Mouse (Mus musculus) midbrain, embryonic 13.5 days (tissue): Measurements from ENCODE around the gene Nr2f2. TPM values are rescaled to one million over a fixed set of nuclear protein-coding genes. Genes with fewer than 3 reads are reported as not detected.

Source experiments
- ATAC-seq: fragments of 200-750 bp; cut with Nextera tagmentation; 2 replicates; pipeline ENCODE4 v1.8.0; 2017; ENCODE audit warnings: mild to moderate bottlenecking, moderate TSS enrichment, moderate library complexity
- H3K27ac ChIP-seq: fragments of 300-500 bp; sonication (generic); 2 replicates; pipeline ENCODE4 v1.5.1; 2015; ENCODE audit warnings: inconsistent platforms, mild to moderate bottlenecking, moderate library complexity
- H3K27me3 ChIP-seq: fragments of 300-500 bp; sonication (generic); 2 replicates; pipeline ENCODE4 v1.6.1; 2015; ENCODE audit warnings: mild to moderate bottlenecking, inconsistent platforms
- H3K36me3 ChIP-seq: fragments of 300-500 bp; sonication (generic); 2 replicates; pipeline ENCODE4 v1.6.1; 2015; ENCODE audit warnings: mild to moderate bottlenecking, inconsistent platforms
- H3K4me1 ChIP-seq: fragments of 300-500 bp; sonication (generic); replicated peaks from 2 replicates; pipeline ENCODE4 v1.6.1; 2015; ENCODE audit warnings: inconsistent platforms
- H3K4me2 ChIP-seq: fragments of 300-500 bp; sonication (generic); replicated peaks from 2 replicates; pipeline ENCODE4 v1.6.1; 2015; ENCODE audit warnings: moderate library complexity, mild to moderate bottlenecking, inconsistent platforms
- H3K4me3 ChIP-seq: fragments of 300-500 bp; sonication (generic); replicated peaks from 2 replicates; pipeline ENCODE4 v1.5.1; 2015; ENCODE audit warnings: mild to moderate bottlenecking, inconsistent platforms
- H3K9ac ChIP-seq: fragments of 300-500 bp; sonication (generic); replicated peaks from 2 replicates; pipeline ENCODE4 v1.6.1; 2015; ENCODE audit warnings: mild to moderate bottlenecking, inconsistent platforms
- H3K9me3 ChIP-seq: fragments of 300-500 bp; sonication (generic); 2 replicates; pipeline ENCODE4 v1.6.1; 2016; ENCODE audit warnings: mild to moderate bottlenecking, inconsistent platforms
- WGBS: fragments of 180-500 bp; shearing (Covaris S2); methylation state at CpG from one replicate; pipeline ENCODE4 v1.1.7; 2015; 5-methylcytosine and 5-hydroxymethylcytosine counted together
- polyA plus RNA-seq: library from polyadenylated mRNA; unstranded; fragments of >200 nt; fragmentation: Nextera tagmentation; extraction: Ambion mirVana; gene quantifications from 2 replicates; pipeline ENCODE4 v1.2.1, GENCODE M21; 2015

Gene Nr2f2
- polyA plus RNA-seq, 1 experiment from 2014 or later = 143 TPM

- H3K27me3 ChIP-seq = peaks cover 96% of the 10 kb centered on the region
- 9% methylated on average over 7 of the region's 7 CpGs for WGBS
- H3K4me3 ChIP-seq = peak overlapping the region; percentile 27
- H3K4me2 ChIP-seq = peak overlapping the region; percentile 60
- no peak for ATAC-seq
- no peaks in the 10 kb centered on the region for H3K36me3 ChIP-seq
- H3K9me3 ChIP-seq = no peaks in the 10 kb centered on the region
- H3K4me1 ChIP-seq = peaks cover 54% of the 10 kb centered on the region
- peak overlapping the region; percentile 81 for H3K27ac ChIP-seq
- peak overlapping the region; percentile 26 for H3K9ac ChIP-seq
These were observed 31.1 kb downstream of the Nr2f2 start for GRCm38 (mm10) chr7:70335411-70335810.

- peak overlapping the region; percentile 60 for H3K4me2 ChIP-seq
- H3K36me3 ChIP-seq = no peaks in the 10 kb centered on the region
- peak; percentile 68 for ATAC-seq
- peak overlapping the region; percentile 27 for H3K4me3 ChIP-seq
- under 1% methylated on average over 17 of the region's 17 CpGs for WGBS
- peak overlapping the region; percentile 81 for H3K27ac ChIP-seq
- H3K9ac ChIP-seq = peak overlapping the region; percentile 26
- peaks cover 95% of the 10 kb centered on the region for H3K27me3 ChIP-seq
- H3K9me3 ChIP-seq = no peaks in the 10 kb centered on the region
- peaks cover 53% of the 10 kb centered on the region for H3K4me1 ChIP-seq
These were observed 31.7 kb downstream of the Nr2f2 start for GRCm38 (mm10) chr7:70334836-70335235.

DNA sequence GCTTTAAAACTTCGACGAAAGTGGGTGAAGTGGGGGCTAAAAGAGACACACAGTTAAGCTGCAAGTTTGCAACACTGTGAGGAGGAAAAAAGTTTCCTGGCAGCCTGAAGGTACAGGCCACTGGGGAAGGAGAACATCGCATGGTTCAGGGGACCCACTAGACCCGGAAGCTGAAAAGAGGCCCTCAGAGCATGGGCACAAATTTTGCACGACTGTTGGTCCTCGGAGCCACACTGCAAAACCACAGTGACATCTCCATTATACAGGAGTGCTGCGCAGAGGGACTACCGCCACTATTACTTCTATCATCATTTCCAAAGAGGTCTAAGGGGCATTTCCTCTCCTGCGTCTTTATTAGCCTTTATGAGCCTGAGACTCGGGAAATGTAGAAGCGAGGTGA is 32.7 kb downstream of the Nr2f2 start:
- Histone ChIP-seq H3K36me3 (no peaks in the 10 kb centered on the region), H3K4me3 (peak overlapping the region; percentile 14), H3K9ac (peak overlapping the region; percentile 52), H3K27me3 (peaks cover 95% of the 10 kb centered on the region), H3K9me3 (no peaks in the 10 kb centered on the region), H3K4me1 (peaks cover 50% of the 10 kb centered on the region), H3K4me2 (peak overlapping the region; percentile 60), H3K27ac (peak overlapping the region; percentile 81)
- no peak for ATAC-seq
- WGBS = 5% methylated on average over 11 of the region's 11 CpGs

DNA sequence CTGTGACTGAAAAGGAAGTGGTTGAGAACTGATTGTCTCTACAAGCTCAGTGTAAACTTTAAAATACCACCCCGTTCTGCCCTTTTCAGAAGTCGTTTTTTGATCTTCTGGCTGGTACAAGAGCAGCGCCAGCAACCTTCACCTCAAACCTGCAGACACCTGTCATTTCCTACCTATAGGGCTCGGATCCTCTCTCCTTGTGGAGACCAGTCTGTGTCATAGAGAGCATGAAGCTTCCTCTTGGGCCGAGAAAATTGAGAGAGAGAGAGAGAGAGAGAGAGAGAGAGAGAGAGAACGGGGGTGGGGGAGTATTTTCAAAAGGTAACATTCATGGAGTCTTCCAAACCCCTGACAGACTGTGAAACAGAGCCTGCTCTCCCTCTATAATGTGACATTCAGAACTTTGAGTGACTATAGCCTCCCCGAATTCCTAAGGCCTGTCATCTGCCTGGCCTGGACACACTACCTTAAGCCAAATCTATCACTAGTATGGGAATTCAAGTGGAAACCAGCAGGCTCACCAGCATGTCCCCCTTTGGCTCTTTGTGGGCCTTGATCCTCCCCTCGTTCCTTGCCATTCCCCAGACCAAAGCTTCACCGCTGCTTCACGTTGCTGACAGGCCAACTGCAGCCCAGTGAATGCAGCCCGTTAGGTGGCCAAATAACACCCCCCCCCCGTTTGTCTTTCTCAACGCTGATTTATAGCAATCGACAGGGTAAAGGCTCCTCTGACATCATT is 33.4 kb downstream of the Nr2f2 start:
- ATAC-seq = no peak
- peaks cover 49% of the 10 kb centered on the region for H3K4me1 ChIP-seq
- no peaks in the 10 kb centered on the region for H3K36me3 ChIP-seq
- no peak overlapping the region for H3K4me3 ChIP-seq
- peak overlapping the region; percentile 81 for H3K27ac ChIP-seq
- H3K27me3 ChIP-seq = peaks cover 95% of the 10 kb centered on the region
- WGBS = 3% methylated on average over 14 of the region's 14 CpGs
- no peaks in the 10 kb centered on the region for H3K9me3 ChIP-seq
- peak overlapping the region; percentile 60 for H3K4me2 ChIP-seq
- H3K9ac ChIP-seq = peak overlapping the region; percentile 70

DNA sequence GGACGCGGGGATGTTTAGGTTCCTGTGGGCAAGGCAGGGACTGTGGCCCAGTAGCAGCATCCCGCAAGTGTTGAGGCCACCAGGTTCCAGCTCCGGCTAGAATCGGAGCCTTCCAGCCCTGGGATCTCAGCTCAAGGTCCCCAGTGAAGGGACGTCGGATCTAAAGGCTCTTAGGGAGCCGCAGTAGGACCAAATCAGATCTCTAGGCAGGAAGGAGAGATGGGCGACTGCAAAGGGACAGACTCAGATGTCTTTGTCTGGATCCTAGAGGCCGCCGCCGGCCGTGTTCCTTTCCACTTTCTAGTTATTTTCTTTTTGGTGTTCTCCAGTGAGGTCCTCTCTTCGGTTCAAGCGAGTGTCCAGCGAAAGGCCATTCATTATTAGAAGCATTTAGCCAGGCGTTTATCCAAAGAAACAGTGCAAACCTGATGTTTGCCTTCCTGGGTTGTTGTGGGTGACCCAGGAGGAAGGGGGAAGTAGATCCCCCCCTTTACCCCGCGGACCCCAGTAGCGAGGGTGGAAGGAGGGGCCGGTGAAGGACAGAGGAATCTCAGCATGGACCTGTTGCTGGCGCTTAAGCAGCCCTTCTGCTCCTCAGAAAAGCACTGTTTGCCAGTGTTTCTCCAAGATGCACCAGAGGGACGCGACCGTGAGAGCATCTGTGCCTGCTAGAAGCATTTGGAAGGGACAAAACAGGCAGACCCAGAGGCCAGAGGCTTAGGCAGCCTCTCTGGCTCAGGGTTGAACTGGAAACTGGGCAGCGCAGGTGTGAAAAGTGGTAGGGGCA is 34.3 kb downstream of the Nr2f2 start:
- Histone ChIP-seq H3K4me3 (peak overlapping the region; percentile 36), H3K27ac (peak overlapping the region; percentile 81), H3K9me3 (no peaks in the 10 kb centered on the region), H3K9ac (peak overlapping the region; percentile 70), H3K4me1 (peaks cover 40% of the 10 kb centered on the region), H3K36me3 (no peaks in the 10 kb centered on the region), H3K27me3 (peaks cover 95% of the 10 kb centered on the region), H3K4me2 (peak overlapping the region; percentile 60)
- ATAC-seq = no peak
- WGBS = 1% methylated on average over 26 of the region's 26 CpGs

DNA sequence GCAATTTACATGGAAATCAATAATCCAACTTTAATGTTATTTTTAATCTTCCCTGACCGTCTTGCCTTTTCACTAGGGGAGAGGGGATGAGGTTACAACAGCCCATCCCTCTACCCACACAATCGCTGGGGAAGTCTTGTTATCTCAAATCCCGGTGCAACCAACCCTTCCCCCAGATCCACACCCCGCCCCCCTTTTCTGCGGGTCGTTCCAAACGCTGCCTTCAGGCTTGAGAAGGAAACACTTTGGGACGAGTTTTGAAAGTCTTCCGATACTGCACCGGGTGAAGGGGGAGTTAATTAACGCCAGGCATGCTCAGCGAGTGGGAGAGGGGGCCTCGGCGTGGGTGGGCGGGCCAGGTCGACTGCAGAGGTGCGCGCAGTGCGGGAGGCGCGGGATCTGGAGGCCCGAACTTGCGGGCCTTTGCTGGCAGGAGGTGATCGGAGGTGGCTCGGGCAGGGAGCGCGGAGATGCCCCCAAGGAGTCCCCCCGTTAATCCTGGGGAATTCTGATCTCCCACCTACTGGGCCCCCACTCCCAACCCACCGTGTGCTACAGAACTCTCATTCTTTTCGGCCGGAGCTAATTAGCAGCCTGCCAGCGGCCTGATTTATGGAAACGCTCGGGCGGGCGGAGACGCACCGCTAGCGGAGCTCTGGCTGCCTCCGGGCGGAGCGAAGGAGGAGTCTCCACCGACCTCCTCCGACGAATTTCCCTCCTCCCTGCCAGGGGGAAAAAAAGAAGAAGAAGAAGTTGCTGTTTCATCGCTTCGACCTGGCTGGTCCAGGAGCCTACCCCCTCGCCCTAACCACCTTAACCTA is 35.1 kb downstream of the Nr2f2 start:
- no peaks in the 10 kb centered on the region for H3K36me3 ChIP-seq
- peak overlapping the region; percentile 81 for H3K27ac ChIP-seq
- H3K4me2 ChIP-seq = peak overlapping the region; percentile 60
- H3K27me3 ChIP-seq = peaks cover 95% of the 10 kb centered on the region
- no peaks in the 10 kb centered on the region for H3K9me3 ChIP-seq
- H3K4me1 ChIP-seq = peaks cover 39% of the 10 kb centered on the region
- H3K4me3 ChIP-seq = peak overlapping the region; percentile 36
- under 1% methylated on average over 47 of the region's 48 CpGs for WGBS
- peak overlapping the region; percentile 70 for H3K9ac ChIP-seq
- ATAC-seq = peak; percentile 53

GRCm38 (mm10) chr7:70330761-70331242 is 35.7 kb downstream of the Nr2f2 start:
- Histone ChIP-seq H3K27me3 (peaks cover 95% of the 10 kb centered on the region), H3K4me2 (peak overlapping the region; percentile 60), H3K36me3 (no peaks in the 10 kb centered on the region), H3K9ac (peak overlapping the region; percentile 70; the same call in 1 of the 2 replicates), H3K9me3 (no peaks in the 10 kb centered on the region), H3K4me1 (peaks cover 42% of the 10 kb centered on the region), H3K4me3 (peak overlapping the region; percentile 36), H3K27ac (peak overlapping the region; percentile 81)
- WGBS = under 1% methylated on average over 19 of the region's 19 CpGs
- ATAC-seq = peak; percentile 51

DNA sequence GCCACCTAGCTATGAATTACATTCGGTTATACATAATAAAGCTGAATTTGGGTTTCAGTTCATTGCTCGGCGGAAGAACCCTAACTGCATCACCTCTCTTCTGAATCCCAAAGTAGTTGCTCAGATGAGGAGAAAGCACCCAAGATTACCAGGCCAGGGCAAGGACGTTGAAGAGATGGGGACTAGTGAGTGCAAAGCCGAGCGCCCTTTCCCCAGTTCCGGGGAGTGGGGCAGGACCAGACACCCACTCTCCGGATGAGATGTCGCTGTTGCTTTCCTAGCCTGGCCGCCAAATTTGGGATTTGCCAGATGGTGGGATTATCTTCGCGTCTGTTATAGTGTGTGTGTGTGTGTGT is 36.4 kb downstream of the Nr2f2 start:
- H3K9me3 ChIP-seq = no peaks in the 10 kb centered on the region
- ATAC-seq = no peak
- 3% methylated on average over 12 of the region's 12 CpGs for WGBS
- no peaks in the 10 kb centered on the region for H3K36me3 ChIP-seq
- peak overlapping the region; percentile 57; the same call in 1 of the 2 replicates for H3K9ac ChIP-seq
- H3K27ac ChIP-seq = peak overlapping the region; percentile 81
- peak overlapping the region; percentile 60 for H3K4me2 ChIP-seq
- H3K27me3 ChIP-seq = peaks cover 95% of the 10 kb centered on the region
- peaks cover 44% of the 10 kb centered on the region for H3K4me1 ChIP-seq
- peak overlapping the region; percentile 36 for H3K4me3 ChIP-seq

DNA sequence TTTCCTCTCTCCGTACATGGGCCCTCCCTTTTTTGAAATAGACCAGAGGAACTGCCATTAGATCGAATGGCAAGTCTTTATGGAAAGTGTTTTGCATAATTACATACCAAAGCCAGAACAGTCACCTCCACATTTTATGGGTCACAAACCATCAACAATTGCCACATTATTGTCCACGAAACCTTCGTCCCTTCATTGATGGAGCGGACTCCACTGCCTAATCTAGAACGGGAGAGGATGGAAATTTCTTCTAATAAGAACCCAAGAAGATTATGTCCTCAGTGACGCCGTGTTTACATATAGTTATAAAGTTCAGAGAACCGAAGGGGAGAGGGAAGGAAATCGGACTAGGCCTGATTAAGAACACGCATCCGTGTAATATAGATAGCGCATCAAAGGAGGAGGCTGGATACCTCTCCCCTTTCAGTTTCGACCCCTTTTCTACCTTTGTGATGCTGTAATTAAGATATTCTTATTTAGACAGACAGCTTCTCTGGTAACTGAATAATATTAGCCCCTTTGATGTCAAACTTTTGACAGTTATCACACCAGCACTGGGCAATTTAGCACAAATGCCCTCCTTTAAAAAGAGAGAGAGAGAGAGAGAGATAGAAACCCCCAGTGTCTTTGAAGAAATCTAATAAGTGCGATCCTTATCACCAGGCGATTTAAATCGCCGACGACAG is 36.9 kb downstream of the Nr2f2 start:
- Histone ChIP-seq H3K4me2 (peak overlapping the region; percentile 60), H3K9ac (peak overlapping the region; percentile 57; the same call in 1 of the 2 replicates), H3K36me3 (no peaks in the 10 kb centered on the region), H3K4me3 (peak overlapping the region; percentile 36), H3K9me3 (no peaks in the 10 kb centered on the region), H3K4me1 (peaks cover 40% of the 10 kb centered on the region), H3K27me3 (peaks cover 96% of the 10 kb centered on the region), H3K27ac (peak overlapping the region; percentile 81)
- no peak for ATAC-seq
- WGBS = 3% methylated on average over 19 of the region's 19 CpGs

GRCm38 (mm10) chr7:70329037-70329516 is 37.5 kb downstream of the Nr2f2 start:
- Histone ChIP-seq H3K27me3 (peaks cover 98% of the 10 kb centered on the region), H3K4me1 (peaks cover 41% of the 10 kb centered on the region), H3K27ac (peak overlapping the region; percentile 81), H3K4me3 (no peak overlapping the region), H3K4me2 (peak overlapping the region; percentile 60), H3K36me3 (no peaks in the 10 kb centered on the region), H3K9ac (0 out of 2 replicates have a peak overlapping the region, but pooled peaks have one; percentile 3), H3K9me3 (no peaks in the 10 kb centered on the region)
- no peak for ATAC-seq
- WGBS = 3% methylated on average over 6 of the region's 6 CpGs
